Mouse (Mus musculus): ENCODE results near the gene Idh2. TPM values are rescaled to one million over a fixed set of nuclear protein-coding genes. Genes with fewer than 3 reads are reported as not detected.
A peak's percentile ranks its signal among the peaks of the same experiment; 100 is the strongest.

The Idh2 gene
- polyA plus RNA-seq (2014; fragmentation: Nextera tagmentation; extraction: Ambion mirVana), result 259 and 268 TPM in 2 replicates

DNA sequence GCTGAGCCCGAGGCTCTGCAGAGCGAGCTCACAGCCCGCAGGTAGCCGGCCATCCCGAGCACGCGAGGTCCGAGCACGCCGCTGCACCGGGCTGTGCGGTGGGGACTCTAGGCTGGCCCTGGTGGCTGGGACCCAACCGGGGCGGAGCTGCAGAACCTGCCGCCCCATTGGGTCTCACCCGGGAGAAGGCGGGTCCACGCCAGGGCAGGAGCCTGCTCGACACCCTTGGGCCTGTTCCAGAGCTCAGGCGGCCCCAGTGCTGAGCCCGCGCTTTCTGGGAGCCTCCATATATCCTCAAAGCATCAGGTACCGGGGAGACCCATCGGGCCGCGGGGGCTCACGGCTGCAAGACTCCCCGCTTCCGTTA lies at the start of gene Idh2:
TSS of gene Idh2 (minus strand) at position 169 of the 367 bp plus-strand sequence.
- peak within 1 kb of the TSS; percentile 98 for H3K4me2 ChIP-seq
- H3K4me3 ChIP-seq (ENCODE audit: low read depth, low read length), result peak within 1 kb of the TSS; percentile 87
- H3K9me3 ChIP-seq (ENCODE audit: control insufficient read depth, low read length), result no peaks in the 10 kb centered on the region
- peak; percentile 90 for DNase-seq (ENCODE audit: low spot score)
- H3K36me3 ChIP-seq (ENCODE audit: control insufficient read depth, insufficient read depth, low read length), result no peaks in the 10 kb centered on the region
- H3K27ac ChIP-seq (ENCODE audit: low read depth, low read length), result peak within 1 kb of the TSS; percentile 57
- peaks cover 31% of the 10 kb centered on the region for H3K4me1 ChIP-seq (replicated peaks; ENCODE audit: control insufficient read depth, insufficient read depth, low read length)
- H3K27me3 ChIP-seq (replicated peaks; ENCODE audit: control insufficient read depth, insufficient read depth, low read length), result no peaks in the 10 kb centered on the region
- WGBS, result under 1% methylated on average over 28 of the region's 29 CpGs
- H3K9ac ChIP-seq (ENCODE audit: low read depth, low read length), result peak within 1 kb of the TSS; percentile 91
- ATAC-seq (replicated peaks; ENCODE audit: low FRiP score), result peak; percentile 98

DNA sequence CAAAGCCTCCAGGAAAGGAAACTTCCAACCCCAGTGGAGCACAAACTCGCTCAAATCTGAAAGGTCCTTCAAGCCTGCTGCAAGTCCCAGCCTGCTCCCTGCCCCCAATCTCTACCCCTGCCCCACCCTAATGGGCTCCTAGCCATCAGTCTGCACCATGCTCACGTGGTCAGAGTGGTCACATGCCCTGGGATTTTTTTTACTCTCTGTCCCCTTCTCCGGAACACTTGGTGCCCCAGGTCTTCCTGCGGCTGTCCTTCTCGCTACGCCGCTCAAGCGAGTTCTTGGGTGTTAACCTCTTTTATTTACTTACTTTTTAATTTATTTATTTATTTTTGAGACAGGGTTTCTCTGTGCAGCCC lies 45.7 kb upstream of the Idh2 start:
- Histone ChIP-seq H3K4me3 (ENCODE audit: low read depth, low read length) (no peak overlapping the region), H3K27ac (ENCODE audit: low read depth, low read length) (no peak overlapping the region), H3K27me3 (replicated peaks; ENCODE audit: control insufficient read depth, insufficient read depth, low read length) (no peaks in the 10 kb centered on the region), H3K36me3 (ENCODE audit: control insufficient read depth, insufficient read depth, low read length) (no peaks in the 10 kb centered on the region), H3K4me1 (replicated peaks; ENCODE audit: control insufficient read depth, insufficient read depth, low read length) (peaks cover 9% of the 10 kb centered on the region), H3K4me2 (no peak overlapping the region), H3K9ac (ENCODE audit: low read depth, low read length) (no peak overlapping the region), H3K9me3 (ENCODE audit: control insufficient read depth, low read length) (no peaks in the 10 kb centered on the region)
- DNase-seq (ENCODE audit: low spot score) (no peak), ATAC-seq (replicated peaks; ENCODE audit: low FRiP score) (no peak)
- WGBS, result 78% methylated on average over 8 of the region's 8 CpGs

DNA sequence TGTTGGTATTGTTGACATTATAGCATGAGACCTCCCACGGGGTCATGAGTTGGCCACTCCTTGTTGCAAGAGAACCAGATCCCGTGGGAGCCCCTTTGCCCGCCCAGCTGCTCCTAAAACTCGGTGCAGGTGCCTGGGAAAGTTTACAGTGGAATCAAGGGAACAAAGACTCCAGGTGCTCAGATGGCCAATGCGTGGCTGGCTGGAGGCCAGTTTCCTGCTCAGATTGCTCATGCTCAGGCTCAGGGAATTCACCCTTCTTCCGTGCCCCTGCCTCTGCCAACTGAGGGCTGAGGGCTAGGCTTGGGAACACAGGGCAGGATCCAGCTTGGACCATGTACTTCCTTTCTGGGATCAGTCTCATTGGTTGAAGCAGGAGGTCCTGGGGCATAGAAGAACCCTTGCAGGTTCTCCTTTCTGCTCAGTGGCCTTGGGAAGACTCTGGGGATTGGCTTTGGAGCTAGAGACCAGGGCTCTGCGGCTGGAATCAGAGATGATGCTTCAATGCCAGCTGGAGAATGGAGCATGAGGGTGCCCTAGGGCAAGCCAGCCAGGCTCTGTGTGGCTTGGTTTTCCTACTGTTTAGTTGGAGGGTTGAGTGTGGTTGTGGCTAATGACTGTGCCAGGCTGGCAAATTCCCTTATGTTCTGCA lies 45.2 kb upstream of the Idh2 start:
- ATAC-seq (replicated peaks; ENCODE audit: low FRiP score), result no peak
- WGBS, result 80% methylated on average over 7 of the region's 7 CpGs

DNA sequence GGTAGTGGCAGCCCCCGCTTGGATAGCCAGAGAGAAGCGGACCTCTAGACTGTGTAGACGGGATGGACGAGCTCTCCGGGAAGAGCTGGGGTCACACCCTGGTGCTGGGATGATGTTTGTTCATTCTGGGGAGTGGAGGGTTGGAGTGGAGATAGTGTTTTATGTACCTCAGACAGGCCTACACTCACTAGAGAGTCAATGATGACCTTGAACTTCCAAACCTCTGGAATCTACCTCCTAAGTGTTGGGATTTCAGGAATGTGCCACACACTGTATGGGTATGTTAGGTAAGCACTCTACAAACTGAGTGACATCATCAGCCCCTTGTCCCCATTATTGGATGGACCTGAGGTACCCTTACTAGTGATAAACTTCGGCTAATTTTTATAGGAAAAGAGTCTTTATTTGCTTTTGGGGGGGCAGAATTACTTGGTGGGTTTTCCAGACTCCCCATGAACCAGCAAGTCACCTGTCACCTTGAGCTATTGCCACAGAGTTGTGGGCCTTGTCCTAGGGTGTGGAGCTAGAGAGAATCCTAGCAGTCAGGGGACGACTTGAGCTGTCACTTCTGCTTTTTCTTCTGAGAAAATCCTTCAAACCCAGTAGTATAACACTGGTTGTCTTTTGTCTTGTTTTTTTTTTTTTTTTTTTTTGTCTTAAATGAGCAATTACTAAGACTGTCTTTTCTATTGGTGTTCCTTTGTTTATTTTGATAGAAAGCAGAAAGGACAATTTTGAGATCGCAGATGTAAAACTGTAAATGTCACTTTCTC lies 43.5 kb upstream of the Idh2 start:
- H3K4me2 ChIP-seq, result no peak overlapping the region
- no peak overlapping the region for H3K4me3 ChIP-seq (ENCODE audit: low read depth, low read length)
- H3K27me3 ChIP-seq (replicated peaks; ENCODE audit: control insufficient read depth, insufficient read depth, low read length), result no peaks in the 10 kb centered on the region
- ATAC-seq (replicated peaks; ENCODE audit: low FRiP score) (no peak), DNase-seq (ENCODE audit: low spot score) (no peak)
- H3K4me1 ChIP-seq (replicated peaks; ENCODE audit: control insufficient read depth, insufficient read depth, low read length), result peaks cover 7% of the 10 kb centered on the region
- no peaks in the 10 kb centered on the region for H3K9me3 ChIP-seq (ENCODE audit: control insufficient read depth, low read length)
- no peak overlapping the region for H3K9ac ChIP-seq (ENCODE audit: low read depth, low read length)
- no peak overlapping the region for H3K27ac ChIP-seq (ENCODE audit: low read depth, low read length)
- WGBS, result 81% methylated on average over 8 of the region's 8 CpGs
- no peaks in the 10 kb centered on the region for H3K36me3 ChIP-seq (ENCODE audit: control insufficient read depth, insufficient read depth, low read length)

More for the DNA sequence above, 45.2 kb upstream of the Idh2 start:
- DNase-seq (ENCODE audit: low spot score), result no peak
- H3K4me2 ChIP-seq, result no peak overlapping the region
- H3K4me1 ChIP-seq (replicated peaks; ENCODE audit: control insufficient read depth, insufficient read depth, low read length), result peaks cover 7% of the 10 kb centered on the region
- H3K36me3 ChIP-seq (ENCODE audit: control insufficient read depth, insufficient read depth, low read length), result no peaks in the 10 kb centered on the region
- H3K27me3 ChIP-seq (replicated peaks; ENCODE audit: control insufficient read depth, insufficient read depth, low read length), result no peaks in the 10 kb centered on the region
- H3K4me3 ChIP-seq (ENCODE audit: low read depth, low read length), result no peak overlapping the region
- no peak overlapping the region for H3K9ac ChIP-seq (ENCODE audit: low read depth, low read length)
- no peak overlapping the region for H3K27ac ChIP-seq (ENCODE audit: low read depth, low read length)
- H3K9me3 ChIP-seq (ENCODE audit: control insufficient read depth, low read length), result no peaks in the 10 kb centered on the region

DNA sequence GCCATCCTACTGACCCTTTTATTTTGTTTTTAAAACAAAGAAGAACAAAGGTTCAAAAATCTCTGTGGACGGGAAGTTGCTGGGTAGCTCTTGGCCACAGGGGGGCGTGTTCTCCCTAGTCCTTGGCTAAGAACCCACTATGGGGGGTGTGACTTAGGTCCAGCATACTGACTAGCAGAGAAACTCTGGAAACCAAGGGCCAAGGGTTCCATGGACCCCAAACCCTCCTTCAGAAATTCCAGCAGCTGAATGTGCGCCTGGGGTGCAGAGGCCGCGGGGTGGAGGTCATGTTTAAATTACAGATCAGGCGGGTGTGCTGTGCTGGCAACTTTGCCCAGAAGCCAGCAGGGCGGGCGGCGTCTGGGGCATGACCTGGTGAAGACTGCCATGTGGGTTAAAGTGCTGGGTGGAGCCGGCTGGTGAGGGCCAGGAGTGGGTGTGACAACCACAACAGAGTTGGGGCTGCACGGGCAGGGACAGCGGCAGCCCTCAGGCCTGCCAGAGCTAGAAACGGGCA lies 41.6 kb upstream of the Idh2 start:
- Histone ChIP-seq H3K27ac (ENCODE audit: low read depth, low read length) (no peak overlapping the region; the same call in 1 of the 2 replicates), H3K27me3 (replicated peaks; ENCODE audit: control insufficient read depth, insufficient read depth, low read length) (no peaks in the 10 kb centered on the region), H3K4me3 (ENCODE audit: low read depth, low read length) (no peak overlapping the region), H3K4me2 (0 out of 2 replicates have a peak overlapping the region, but pooled peaks have one; percentile 14), H3K4me1 (replicated peaks; ENCODE audit: control insufficient read depth, insufficient read depth, low read length) (peaks cover 7% of the 10 kb centered on the region), H3K36me3 (ENCODE audit: control insufficient read depth, insufficient read depth, low read length) (no peaks in the 10 kb centered on the region), H3K9ac (ENCODE audit: low read depth, low read length) (no peak overlapping the region), H3K9me3 (ENCODE audit: control insufficient read depth, low read length) (no peaks in the 10 kb centered on the region)
- DNase-seq (ENCODE audit: low spot score), result no peak
- 53% methylated on average over 13 of the region's 13 CpGs for WGBS
- ATAC-seq (replicated peaks; ENCODE audit: low FRiP score), result peak; percentile 50; the same call in 1 of the 2 replicates

DNA sequence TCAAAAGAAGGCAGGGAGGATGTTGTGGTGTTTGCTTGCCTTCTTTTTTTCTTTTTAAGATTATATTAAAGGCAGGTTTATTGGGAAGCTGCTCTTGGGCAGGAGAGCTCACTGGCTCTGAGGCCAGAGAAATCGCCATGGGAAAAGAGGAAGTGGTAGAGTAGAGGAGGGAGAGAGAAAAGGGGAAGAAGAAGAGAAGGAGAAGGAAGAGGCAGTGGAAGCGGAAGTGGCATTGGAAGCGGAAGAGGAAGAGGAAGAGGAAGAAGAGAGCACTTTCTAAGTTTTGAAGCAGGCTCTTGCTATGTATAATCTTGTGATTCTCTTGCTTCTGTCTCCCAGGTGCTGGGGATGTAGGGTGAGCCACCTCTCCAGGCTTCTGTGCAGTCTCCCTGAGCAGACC lies 39.5 kb upstream of the Idh2 start:
- DNase-seq (ENCODE audit: low spot score) (no peak), ATAC-seq (replicated peaks; ENCODE audit: low FRiP score) (no peak)
- Histone ChIP-seq H3K4me2 (no peak overlapping the region), H3K9ac (ENCODE audit: low read depth, low read length) (no peak overlapping the region), H3K27ac (ENCODE audit: low read depth, low read length) (no peak overlapping the region), H3K9me3 (ENCODE audit: control insufficient read depth, low read length) (no peaks in the 10 kb centered on the region), H3K4me1 (replicated peaks; ENCODE audit: control insufficient read depth, insufficient read depth, low read length) (peaks cover 8% of the 10 kb centered on the region), H3K27me3 (replicated peaks; ENCODE audit: control insufficient read depth, insufficient read depth, low read length) (no peaks in the 10 kb centered on the region), H3K4me3 (ENCODE audit: low read depth, low read length) (no peak overlapping the region), H3K36me3 (ENCODE audit: control insufficient read depth, insufficient read depth, low read length) (no peaks in the 10 kb centered on the region)
- WGBS, result 52% methylated on average over 3 of the region's 3 CpGs

DNA sequence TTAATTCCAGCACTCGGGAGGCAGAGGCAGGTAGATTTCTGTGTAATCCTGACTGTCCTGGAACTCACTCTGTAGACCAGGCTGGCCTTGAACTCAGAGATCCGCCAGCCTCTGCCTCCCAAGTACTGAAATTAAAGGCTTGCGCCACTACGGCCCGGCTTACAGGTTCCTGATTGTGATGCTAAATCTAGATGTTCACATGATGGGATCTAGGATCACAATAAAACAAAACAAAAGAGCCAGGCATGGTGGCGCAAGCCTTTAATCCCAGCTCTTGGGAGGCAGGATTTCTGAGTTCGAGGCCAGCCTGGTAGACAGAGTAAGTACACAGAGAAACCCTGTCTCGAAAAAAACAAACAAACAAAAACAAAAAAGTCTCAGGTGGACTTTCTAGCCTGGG lies 37.6 kb upstream of the Idh2 start:
- Histone ChIP-seq H3K36me3 (ENCODE audit: control insufficient read depth, insufficient read depth, low read length) (no peaks in the 10 kb centered on the region), H3K27ac (ENCODE audit: low read depth, low read length) (no peak overlapping the region), H3K9me3 (ENCODE audit: control insufficient read depth, low read length) (no peaks in the 10 kb centered on the region), H3K9ac (ENCODE audit: low read depth, low read length) (no peak overlapping the region), H3K4me3 (ENCODE audit: low read depth, low read length) (no peak overlapping the region), H3K4me1 (replicated peaks; ENCODE audit: control insufficient read depth, insufficient read depth, low read length) (peaks cover 16% of the 10 kb centered on the region), H3K27me3 (replicated peaks; ENCODE audit: control insufficient read depth, insufficient read depth, low read length) (no peaks in the 10 kb centered on the region), H3K4me2 (no peak overlapping the region)
- ATAC-seq (replicated peaks; ENCODE audit: low FRiP score), result no peak
- 90% methylated on average over 8 of the region's 8 CpGs for WGBS
- DNase-seq (ENCODE audit: low spot score), result no peak

DNA sequence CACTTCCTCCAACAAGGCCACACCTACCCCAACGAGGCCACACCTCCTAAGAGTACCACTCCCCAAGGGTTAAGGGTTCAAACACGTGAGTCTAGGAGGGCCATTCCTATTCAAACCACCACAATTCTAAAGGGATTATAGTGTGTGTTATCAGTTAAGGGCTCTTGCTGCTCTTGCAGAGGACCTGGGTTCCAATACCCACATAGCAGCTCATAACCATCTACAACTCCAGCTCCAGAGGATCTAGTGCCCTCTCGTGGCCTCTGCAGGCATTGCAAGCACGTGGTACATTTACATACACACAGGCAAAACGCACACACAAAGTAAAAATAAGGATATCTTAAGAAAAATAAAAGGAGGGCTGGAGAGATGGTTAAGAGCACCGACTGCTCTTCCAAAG lies 37.0 kb upstream of the Idh2 start:
- Histone ChIP-seq H3K4me1 (replicated peaks; ENCODE audit: control insufficient read depth, insufficient read depth, low read length) (peaks cover 16% of the 10 kb centered on the region), H3K9me3 (ENCODE audit: control insufficient read depth, low read length) (no peaks in the 10 kb centered on the region), H3K4me3 (ENCODE audit: low read depth, low read length) (no peak overlapping the region), H3K27me3 (replicated peaks; ENCODE audit: control insufficient read depth, insufficient read depth, low read length) (no peaks in the 10 kb centered on the region), H3K9ac (ENCODE audit: low read depth, low read length) (no peak overlapping the region), H3K27ac (ENCODE audit: low read depth, low read length) (no peak overlapping the region), H3K36me3 (ENCODE audit: control insufficient read depth, insufficient read depth, low read length) (no peaks in the 10 kb centered on the region), H3K4me2 (no peak overlapping the region)
- 0 out of 2 replicates have a peak, but pooled peaks have one; percentile 27 for ATAC-seq (replicated peaks; ENCODE audit: low FRiP score)
- WGBS, result 60% methylated on average over 6 of the region's 6 CpGs
- DNase-seq (ENCODE audit: low spot score), result no peak

All from liver, embryonic 11.5 days (tissue).